Mouse (Mus musculus) CH12.LX (cell line): ENCODE results near the gene Ccdc80. TPM values are rescaled to one million over a fixed set of nuclear protein-coding genes. Genes with fewer than 3 reads are reported as not detected.

Experiments
- DNase-seq: peaks from one replicate; pipeline ENCODE4 v3.0.0-alpha.2; 2013; ENCODE audit errors: extremely low read depth
- H3K27ac ChIP-seq: 2 replicates; pipeline ENCODE4 v1.5.1; 2012; ENCODE audit warnings: low read depth, mild to moderate bottlenecking, control low read depth, moderate library complexity; ENCODE audit not compliant: insufficient read depth
- H3K27me3 ChIP-seq: replicated peaks from 2 replicates; pipeline ENCODE3; 2012; ENCODE audit warnings: inconsistent platforms
- H3K36me3 ChIP-seq, 2 experiments: replicated peaks in 1 of 2; 2 replicates each; pipeline versions ENCODE3 to v1.6.1; 2012; ENCODE audit warnings: inconsistent platforms in 1 of 2, low read length in 1 of 2, mild to moderate bottlenecking in 1 of 2, mixed read lengths in 1 of 2, moderate library complexity in 1 of 2; ENCODE audit not compliant: control insufficient read depth in 1 of 2, insufficient read depth in 1 of 2
- H3K4me1 ChIP-seq, 2 experiments: 2 replicates each; pipeline ENCODE4 v1.6.1; 2012; ENCODE audit warnings: inconsistent platforms in 1 of 2, moderate library complexity in 1 of 2; ENCODE audit not compliant: insufficient read depth in 2 of 2, control insufficient read depth in 1 of 2
- H3K4me2 ChIP-seq: 2 replicates; pipeline ENCODE4 v1.6.1; 2012; ENCODE audit warnings: low read depth, mild to moderate bottlenecking, control low read depth; ENCODE audit not compliant: poor library complexity, insufficient read depth, severe bottlenecking
- H3K4me3 ChIP-seq, 3 experiments: fragments of 150-350 bp in 1 of 3; sonication (generic) in 1 of 3; replicated peaks in 1 of 3; 2 replicates each; pipeline versions ENCODE3 to v1.5.1; 2011 to 2012; ENCODE audit warnings: low read depth in 2 of 3, low read length in 2 of 3, mild to moderate bottlenecking in 2 of 3, moderate library complexity in 2 of 3, control low read depth in 1 of 3, improper control_type of control experiment in 1 of 3, inconsistent platforms in 1 of 3, mixed read lengths in 1 of 3; ENCODE audit not compliant: poor library complexity in 1 of 3
- H3K79me2 ChIP-seq: replicated peaks from 2 replicates; pipeline ENCODE4 v1.6.1; 2012; ENCODE audit warnings: mild to moderate bottlenecking, moderate library complexity; ENCODE audit not compliant: control insufficient read depth, poor library complexity, insufficient read depth, severe bottlenecking; ENCODE audit errors: extremely low read depth
- H3K9ac ChIP-seq: 2 replicates; pipeline ENCODE4 v1.6.1; 2012; ENCODE audit warnings: low read depth, mild to moderate bottlenecking, control low read depth, moderate library complexity; ENCODE audit not compliant: insufficient read depth
- H3K9me3 ChIP-seq: replicated peaks from 2 replicates; pipeline ENCODE3; 2012; ENCODE audit warnings: low read length, inconsistent platforms, mixed read lengths
- CHD1 ChIP-seq: IDR thresholded peaks from 2 replicates; pipeline ENCODE4 v1.6.1; 2012; ENCODE audit warnings: low read depth, low read length, improper control_type of control experiment, inconsistent platforms
- ELF1 ChIP-seq: IDR thresholded peaks from 2 replicates; pipeline ENCODE4 v1.6.1; 2014; ENCODE audit warnings: low read depth, mild to moderate bottlenecking, inconsistent platforms, low read length, improper control_type of control experiment
- ETS1 ChIP-seq: conservative IDR thresholded peaks from 2 replicates; pipeline ENCODE4 v1.6.1; 2012; ENCODE audit warnings: low read depth, mild to moderate bottlenecking, inconsistent platforms, low read length, improper control_type of control experiment, moderate library complexity
- GABPA ChIP-seq: IDR thresholded peaks from 2 replicates; pipeline ENCODE4 v1.6.1; 2012; ENCODE audit warnings: low read depth, low read length, improper control_type of control experiment, inconsistent platforms; ENCODE audit not compliant: insufficient replicate concordance
- IRF4 ChIP-seq: IDR thresholded peaks from 2 replicates; pipeline ENCODE4 v1.6.1; 2014; ENCODE audit warnings: low read depth, mild to moderate bottlenecking, inconsistent platforms, low read length, improper control_type of control experiment
- JUND ChIP-seq: conservative IDR thresholded peaks from 2 replicates; pipeline ENCODE4 v1.6.1; 2011; ENCODE audit warnings: low read depth, low read length, improper control_type of control experiment
- KAT2A ChIP-seq: IDR thresholded peaks from 2 replicates; pipeline ENCODE4 v1.6.1; 2012; ENCODE audit warnings: low read length, improper control_type of control experiment, inconsistent platforms; ENCODE audit not compliant: insufficient replicate concordance
- MAZ ChIP-seq: IDR thresholded peaks from 2 replicates; pipeline ENCODE4 v1.6.1; 2012; ENCODE audit warnings: low read depth, mild to moderate bottlenecking, inconsistent platforms, low read length, improper control_type of control experiment, moderate library complexity
- MXI1 ChIP-seq: IDR thresholded peaks from 2 replicates; pipeline ENCODE4 v1.6.1; 2011; ENCODE audit warnings: mild to moderate bottlenecking, low read depth, low read length, improper control_type of control experiment
- NRF1 ChIP-seq: IDR thresholded peaks from 2 replicates; pipeline ENCODE4 v1.6.1; 2014; ENCODE audit warnings: low read depth, mild to moderate bottlenecking, inconsistent platforms, low read length, improper control_type of control experiment, moderate library complexity
- RCOR1 ChIP-seq: conservative IDR thresholded peaks from 2 replicates; pipeline ENCODE4 v1.6.1; 2012; ENCODE audit warnings: low read depth, mild to moderate bottlenecking, inconsistent platforms, low read length, improper control_type of control experiment
- TBP ChIP-seq: conservative IDR thresholded peaks from 2 replicates; pipeline ENCODE4 v1.6.1; 2011; ENCODE audit warnings: low read depth, low read length, improper control_type of control experiment
- ZMIZ1 ChIP-seq: IDR thresholded peaks from 2 replicates; pipeline ENCODE4 v1.6.1; 2012; ENCODE audit warnings: low read depth, mild to moderate bottlenecking, inconsistent platforms, low read length, improper control_type of control experiment
- dilution Hi-C: fragments of 300-500 bp; cut with MboI; formaldehyde crosslinking; loops from 2 replicates; pipeline ENCODE4 v1.14.3; 2020; ENCODE audit warnings: low sequenced_read_pairs; ENCODE audit not compliant: extremely low pct_unique_long_range_greater_than_20kb, extremely low pct_ligation_motif_present
- in situ Hi-C: fragments of 300-500 bp; cut with MboI; formaldehyde crosslinking; loops from 3 replicates; pipeline ENCODE4 v1.14.3; 2019; ENCODE audit warnings: low sequenced_read_pairs, low pct_ligation_motif_present, low pct_unique_long_range_greater_than_20kb, mixed read lengths
- polyA plus RNA-seq: library from polyadenylated mRNA; unstranded; fragments of >175 nt; gene quantifications from 2 replicates; pipeline ENCODE4 v1.2.1, GENCODE M21; 2012; ENCODE audit warnings: low read depth; ENCODE audit not compliant: insufficient read length
- total RNA-seq, 2 experiments: library from RNA; depleted of rRNA; stranded (reverse); fragments of 300-350 nt in 1 of 2; fragments of >200 nt in 1 of 2; gene quantifications; 2 replicates each; pipeline ENCODE4 v1.2.3; 2012 to 2014

Ccdc80 gene
- total and polyA plus RNA-seq, 3 experiments: 3.9 to 9.5 (median 6.1) TPM

GRCm38 (mm10) chr16:45094136-45094756 lies 1.0 kb downstream of the Ccdc80 start:
- TF ChIP-seq RCOR1: no peak
- no peak for TF ChIP-seq CHD1
- no peak for TF ChIP-seq MAZ
- no peak for TF ChIP-seq ETS1
- no peak for TF ChIP-seq NRF1
- no peak for TF ChIP-seq KAT2A
- no peak for TF ChIP-seq JUND
- TF ChIP-seq GABPA: no peak
- TF ChIP-seq ELF1: no peak
- peak overlapping the region; percentile 68 for H3K4me2 ChIP-seq

GRCm38 (mm10) chr16:45095030-45095429 lies 1.8 kb downstream of the Ccdc80 start:
- no peaks in the 10 kb centered on the region for H3K9me3 ChIP-seq
- dilution Hi-C loops: no loop called here
- H3K27ac ChIP-seq: no peak overlapping the region
- 0 out of 2 replicates have a peak, but pooled peaks have one; percentile 9 for TF ChIP-seq MXI1
- TF ChIP-seq ZMIZ1: no peak
- TF ChIP-seq IRF4: no peak
- TF ChIP-seq TBP: no peak
- TF ChIP-seq, all 38 proteins: peak for 1
- peaks cover 8 to 42% of the 10 kb centered on the region in 2 experiments for H3K4me1 ChIP-seq
- in situ Hi-C loops: loop anchor here (5.0 to 25.0 kb wide), 2 partner anchors 47 to 608 kb away; no protein-coding TSS in a partner anchor
- no peaks in the 10 kb centered on the region for H3K36me3 ChIP-seq
- H3K9ac ChIP-seq: no peak overlapping the region
- peak overlapping the region in 1 of 3 experiments; percentile 65 for H3K4me3 ChIP-seq
- H3K4me2 ChIP-seq: no peak overlapping the region
- H3K27me3 ChIP-seq: no peaks in the 10 kb centered on the region
- H3K79me2 ChIP-seq: no peaks in the 10 kb centered on the region
- DNase-seq: no peak

More at GRCm38 (mm10) chr16:45094136-45094756, 1.0 kb downstream of the Ccdc80 start:
- DNase-seq: no peak
- H3K9me3 ChIP-seq: no peaks in the 10 kb centered on the region
- no peaks in the 10 kb centered on the region for H3K36me3 ChIP-seq
- H3K4me1 ChIP-seq: peaks cover 8 to 49% of the 10 kb centered on the region in 2 experiments
- H3K27me3 ChIP-seq: no peaks in the 10 kb centered on the region
- in situ Hi-C loops: loop anchor here (5.0 to 25.0 kb wide), 2 partner anchors 132 to 607 kb away; no protein-coding TSS in a partner anchor
- dilution Hi-C loops: no loop called here
- H3K27ac ChIP-seq: no peak overlapping the region
- H3K9ac ChIP-seq: peak overlapping the region; percentile 24; the same call in 1 of the 2 replicates
- no peaks in the 10 kb centered on the region for H3K79me2 ChIP-seq
- H3K4me3 ChIP-seq: peak overlapping the region; percentile 1 to 65 (median 2)
